Mouse (Mus musculus): ENCODE measurements around the gene D630003M21Rik.

GRCm38 (mm10) chr2:158161761-158162160 is 67.3 kb downstream of the D630003M21Rik start:
- TF ChIP-seq POLR2AphosphoS2 (IDR thresholded peaks at IDR 0.05; ENCODE audit: insufficient read length, low read depth), result no peak
- TF ChIP-seq POLR2A (IDR thresholded peaks at IDR 0.05; ENCODE audit: insufficient read length, low read depth), result no peak
- TF ChIP-seq USF1 (IDR thresholded peaks at IDR 0.05; ENCODE audit: low read depth), result no peak
- no peak for TF ChIP-seq E2F4 (IDR thresholded peaks at IDR 0.05; ENCODE audit: insufficient read depth)
- no peak for TF ChIP-seq SRF (IDR thresholded peaks at IDR 0.05; ENCODE audit: control insufficient read depth, insufficient read length, low read depth)
- TF ChIP-seq MAX (IDR thresholded peaks at IDR 0.05; ENCODE audit: low read depth), result no peak
- no peak for TF ChIP-seq MYOG (IDR thresholded peaks at IDR 0.05; ENCODE audit: control insufficient read depth in 1 of 3, insufficient read depth in 1 of 3, insufficient read length in 2 of 3, low read depth in 2 of 3)
- no peak for TF ChIP-seq TCF12 (IDR thresholded peaks at IDR 0.05; ENCODE audit: insufficient read depth, poor library complexity, severe bottlenecking)
- TF ChIP-seq TCF3 (IDR thresholded peaks at IDR 0.05; ENCODE audit: insufficient read length, low read depth), result no peak

Measured in myocyte (in vitro differentiated cells).